Mouse (Mus musculus) forebrain, embryonic 12.5 days (tissue): ENCODE results near the gene Uba52. TPM values are rescaled to one million over a fixed set of nuclear protein-coding genes. Genes with fewer than 3 reads are reported as not detected.
A peak's percentile ranks its signal among the peaks of the same experiment; 100 is the strongest.

Source experiments
- ATAC-seq: fragments of 200-750 bp; cut with Nextera tagmentation; 2 replicates; pipeline ENCODE4 v1.8.0; 2017; ENCODE audit warnings: moderate TSS enrichment; ENCODE audit not compliant: low FRiP score
- H3K27ac ChIP-seq: fragments of 300-500 bp; sonication (generic); 2 replicates; pipeline ENCODE4 v1.5.1; 2016; ENCODE audit warnings: mild to moderate bottlenecking
- H3K27me3 ChIP-seq: fragments of 300-500 bp; sonication (generic); 2 replicates; pipeline ENCODE4 v1.6.1; 2016; ENCODE audit warnings: mild to moderate bottlenecking
- H3K36me3 ChIP-seq: fragments of 300-500 bp; sonication (generic); replicated peaks from 2 replicates; pipeline ENCODE4 v1.6.1; 2016; ENCODE audit warnings: mild to moderate bottlenecking
- H3K4me1 ChIP-seq: fragments of 300-500 bp; sonication (generic); 2 replicates; pipeline ENCODE4 v1.6.1; 2016
- H3K4me2 ChIP-seq: fragments of 300-500 bp; sonication (generic); 2 replicates; pipeline ENCODE4 v1.6.1; 2016; ENCODE audit warnings: mild to moderate bottlenecking, moderate library complexity
- H3K4me3 ChIP-seq: fragments of 300-500 bp; sonication (generic); replicated peaks from 2 replicates; pipeline ENCODE4 v1.5.1; 2016; ENCODE audit warnings: mild to moderate bottlenecking
- H3K9ac ChIP-seq: fragments of 300-500 bp; sonication (generic); 2 replicates; pipeline ENCODE4 v1.6.1; 2016; ENCODE audit warnings: mild to moderate bottlenecking
- H3K9me3 ChIP-seq: fragments of 300-500 bp; sonication (generic); 2 replicates; pipeline ENCODE4 v1.6.1; 2016
- WGBS: fragments of 180-500 bp; shearing (Covaris S2); methylation state at CpG from one replicate; pipeline ENCODE4 v1.1.7; 2016; 5-methylcytosine and 5-hydroxymethylcytosine counted together
- polyA plus RNA-seq: library from polyadenylated mRNA; unstranded; fragments of >200 nt; fragmentation: Nextera tagmentation; extraction: Ambion mirVana; gene quantifications from 2 replicates; pipeline ENCODE4 v1.2.1, GENCODE M21; 2016

Gene Uba52
- polyA plus RNA-seq, 1 experiment from 2014 or later: 734 TPM

DNA sequence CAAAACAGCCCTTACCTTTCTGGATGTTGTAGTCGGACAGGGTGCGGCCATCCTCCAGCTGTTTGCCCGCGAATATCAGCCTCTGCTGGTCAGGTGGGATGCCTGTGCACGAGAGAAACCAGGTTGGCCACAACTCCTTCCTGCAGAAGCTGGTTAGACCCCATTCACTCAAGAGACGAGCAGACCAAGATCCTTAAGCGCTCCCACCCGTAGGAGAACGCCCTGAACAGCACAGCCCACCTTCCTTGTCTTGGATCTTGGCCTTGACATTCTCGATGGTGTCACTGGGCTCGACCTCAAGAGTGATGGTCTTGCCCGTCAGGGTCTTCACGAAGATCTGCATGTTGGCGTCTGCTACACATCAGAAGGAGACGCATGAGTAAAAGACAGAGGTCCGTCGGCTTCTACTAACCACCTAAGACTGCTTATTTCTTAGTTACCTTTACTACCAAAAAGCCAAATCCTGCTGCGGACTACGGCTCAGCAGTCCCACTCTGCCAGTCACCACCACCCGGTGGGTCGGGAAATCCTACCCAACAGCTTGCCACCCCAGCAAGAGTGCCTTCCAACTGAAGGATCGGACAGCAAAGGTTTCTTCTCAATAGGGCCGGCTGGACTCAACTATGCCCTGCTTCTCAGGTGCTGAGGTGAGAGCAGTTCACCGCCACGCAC is 1.2 kb downstream of the Uba52 start:
- peaks cover 7% of the 10 kb centered on the region for H3K27me3 ChIP-seq
- WGBS: 18% methylated on average over 25 of the region's 25 CpGs
- H3K4me2 ChIP-seq: peak overlapping the region; percentile 97
- H3K36me3 ChIP-seq: peaks cover 47% of the 10 kb centered on the region
- peak overlapping the region; percentile 99 for H3K4me3 ChIP-seq
- no peak overlapping the region for H3K27ac ChIP-seq
- H3K4me1 ChIP-seq: peaks cover 41% of the 10 kb centered on the region
- H3K9ac ChIP-seq: peak overlapping the region; percentile 98
- no peaks in the 10 kb centered on the region for H3K9me3 ChIP-seq
- no peak for ATAC-seq

DNA sequence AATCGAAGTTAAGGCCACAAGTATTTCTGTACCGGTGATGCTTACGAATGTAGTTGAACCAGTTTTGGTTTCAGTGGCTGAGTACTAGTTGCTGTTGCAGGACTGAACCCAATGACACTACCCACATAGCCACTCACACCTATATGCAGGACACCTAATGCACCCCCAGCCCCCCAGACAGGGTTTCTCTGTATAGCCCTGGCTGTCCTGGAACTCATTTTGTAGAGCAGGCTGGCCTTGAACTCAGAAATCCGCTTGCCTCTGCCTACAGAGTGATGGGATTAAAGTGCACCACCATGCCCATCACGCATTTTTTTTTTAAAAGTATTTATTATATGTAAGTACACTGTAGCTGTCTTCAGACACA is 3.6 kb downstream of the Uba52 start:
- Histone ChIP-seq H3K36me3 (peaks cover 32% of the 10 kb centered on the region), H3K27ac (peak overlapping the region; percentile 62), H3K9ac (peak overlapping the region; percentile 25; the same call in 1 of the 2 replicates), H3K27me3 (peaks cover 32% of the 10 kb centered on the region), H3K4me2 (peak overlapping the region; percentile 88), H3K9me3 (no peaks in the 10 kb centered on the region), H3K4me3 (peak overlapping the region; percentile 72; the same call in 1 of the 2 replicates), H3K4me1 (peaks cover 56% of the 10 kb centered on the region)
- WGBS: 57% methylated on average over 5 of the region's 5 CpGs
- no peak for ATAC-seq

DNA sequence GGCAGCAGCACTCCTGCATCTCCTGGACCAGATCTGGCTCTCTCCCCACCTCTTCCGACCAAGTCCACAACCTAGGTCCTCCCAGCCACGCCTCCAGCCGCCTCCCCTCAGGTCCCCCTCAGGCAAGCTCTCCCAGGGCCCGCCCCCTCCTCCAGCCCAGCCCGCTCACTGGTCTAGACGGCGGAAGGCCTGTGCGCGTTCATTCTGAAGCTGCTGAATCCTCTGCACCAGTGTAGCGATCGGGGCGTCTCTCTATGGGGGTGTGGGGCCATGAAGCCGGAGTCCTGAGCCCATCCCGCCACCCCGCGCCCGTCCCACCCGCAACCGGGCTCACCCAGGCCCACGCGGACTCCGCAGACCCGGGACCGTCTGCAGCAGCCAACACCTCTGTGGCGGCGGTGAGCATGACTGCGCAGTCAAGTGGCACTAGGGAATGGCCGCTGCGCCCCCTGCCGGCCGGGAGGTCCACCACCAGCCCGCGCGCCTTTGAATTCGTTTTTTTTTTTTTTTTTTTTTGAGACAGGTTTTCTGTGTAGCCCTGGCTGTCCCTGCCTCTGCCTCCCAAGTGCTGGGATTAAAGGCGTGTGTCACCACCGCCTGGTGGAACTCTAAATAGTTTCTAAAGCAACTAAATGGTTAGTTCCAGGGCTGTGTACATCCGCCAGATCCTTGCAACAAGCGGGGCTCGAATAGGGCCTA is 4.1 kb downstream of the Uba52 start, which contains the start of gene Rex1bd:
Rex1bd (minus strand) TSS at position 425 of the 699 bp plus-strand sequence.
- peak within 1 kb of the TSS; percentile 91 for H3K27ac ChIP-seq
- peaks cover 52% of the 10 kb centered on the region for H3K4me1 ChIP-seq
- H3K27me3 ChIP-seq: peaks cover 37% of the 10 kb centered on the region
- H3K36me3 ChIP-seq: peaks cover 32% of the 10 kb centered on the region
- WGBS: 2% methylated on average over 40 of the region's 40 CpGs
- peak within 1 kb of the TSS; percentile 72 for H3K4me3 ChIP-seq
- ATAC-seq: peak; percentile 89
- H3K9ac ChIP-seq: peak within 1 kb of the TSS; percentile 80
- peak within 1 kb of the TSS; percentile 88 for H3K4me2 ChIP-seq
- H3K9me3 ChIP-seq: no peaks in the 10 kb centered on the region

DNA sequence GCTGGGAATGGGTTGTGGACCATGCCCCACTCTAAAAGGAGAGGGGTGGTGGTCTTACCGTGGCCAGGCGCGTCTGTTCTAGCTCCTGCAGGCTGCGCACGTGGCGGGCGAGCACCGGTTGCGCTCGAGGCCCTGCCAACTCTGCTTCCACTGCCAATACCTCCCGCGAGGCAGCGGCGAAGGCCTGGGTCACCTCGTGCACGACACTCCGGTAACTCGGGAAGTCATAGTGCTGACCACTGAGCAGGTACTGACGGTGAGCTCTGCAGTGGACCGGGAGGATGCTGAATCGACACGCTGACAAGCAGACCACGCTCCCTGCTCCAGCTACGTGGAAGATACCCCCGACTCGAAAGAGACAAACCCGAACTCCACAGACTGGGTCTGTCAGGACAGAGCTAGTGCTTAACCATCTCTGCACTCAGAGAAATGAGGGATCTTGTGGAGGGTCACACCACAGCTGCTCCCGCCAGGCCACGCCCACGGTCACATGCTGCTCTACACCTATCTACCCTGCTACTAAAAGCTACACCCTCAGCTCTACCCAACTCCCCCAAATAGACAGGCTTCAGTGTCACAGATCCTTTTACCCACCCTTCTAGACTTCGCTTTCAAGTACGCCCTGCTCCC is 4.8 kb downstream of the Uba52 start:
- peaks cover 32% of the 10 kb centered on the region for H3K36me3 ChIP-seq
- peak overlapping the region; percentile 80 for H3K9ac ChIP-seq
- 41% methylated on average over 32 of the region's 32 CpGs for WGBS
- peak overlapping the region; percentile 91 for H3K27ac ChIP-seq
- H3K4me2 ChIP-seq: peak overlapping the region; percentile 88
- no peaks in the 10 kb centered on the region for H3K9me3 ChIP-seq
- peak; percentile 9 for ATAC-seq
- H3K27me3 ChIP-seq: peaks cover 43% of the 10 kb centered on the region
- peak overlapping the region; percentile 72 for H3K4me3 ChIP-seq
- H3K4me1 ChIP-seq: peaks cover 54% of the 10 kb centered on the region

DNA sequence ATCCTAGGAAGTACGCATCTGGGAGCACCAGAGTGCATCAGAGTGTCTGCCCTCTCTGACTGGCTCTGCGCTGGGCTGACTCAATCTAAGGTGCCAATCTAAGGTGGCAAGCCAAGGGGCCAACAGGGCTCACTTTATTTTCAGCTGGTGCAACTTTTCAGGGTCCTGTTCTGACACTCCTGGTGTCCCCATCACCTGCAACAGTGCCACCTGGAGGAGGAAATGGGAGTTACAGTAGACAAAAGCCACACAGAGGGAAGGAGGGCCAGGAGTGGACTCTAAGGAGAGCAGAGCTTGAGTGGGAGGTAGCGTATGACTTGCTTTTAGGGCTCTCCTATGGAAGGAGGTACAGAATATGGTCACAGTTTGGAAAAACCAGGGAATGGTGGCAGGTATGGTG is 5.8 kb downstream of the Uba52 start:
- H3K36me3 ChIP-seq: peaks cover 32% of the 10 kb centered on the region
- H3K4me1 ChIP-seq: peaks cover 56% of the 10 kb centered on the region
- no peaks in the 10 kb centered on the region for H3K9me3 ChIP-seq
- no peak for ATAC-seq
- H3K4me2 ChIP-seq: peak overlapping the region; percentile 88; the same call in 1 of the 2 replicates
- H3K27me3 ChIP-seq: peaks cover 53% of the 10 kb centered on the region
- H3K9ac ChIP-seq: no peak overlapping the region
- no peak overlapping the region for H3K27ac ChIP-seq
- 68% methylated on average over 3 of the region's 3 CpGs for WGBS
- H3K4me3 ChIP-seq: no peak overlapping the region; the same call in 1 of the 2 replicates

DNA sequence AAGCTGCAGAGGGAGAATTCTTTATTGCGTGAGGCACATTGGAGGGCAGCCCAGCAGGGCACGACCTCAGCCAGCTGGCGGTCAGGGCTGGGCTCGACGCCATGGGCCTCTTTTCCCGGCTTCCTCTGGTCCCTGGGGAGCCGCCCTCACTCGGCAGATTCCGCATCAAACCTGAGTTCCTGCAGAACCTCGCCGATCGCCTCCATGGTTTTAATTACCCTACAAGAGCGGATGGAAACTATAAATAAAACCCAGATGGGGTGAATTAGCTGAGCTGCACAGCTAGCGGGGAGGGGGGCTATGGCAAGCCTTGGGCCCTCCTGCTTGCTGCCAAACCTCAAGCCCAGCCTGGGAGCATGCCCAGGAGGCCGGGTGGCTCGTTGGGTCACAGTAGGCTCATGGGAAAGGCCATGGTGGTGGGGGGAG is 6.3 kb downstream of the Uba52 start:
- no peak overlapping the region for H3K27ac ChIP-seq
- no peak overlapping the region for H3K4me3 ChIP-seq
- WGBS: 75% methylated on average over 16 of the region's 16 CpGs
- no peak overlapping the region for H3K9ac ChIP-seq
- no peak overlapping the region for H3K4me2 ChIP-seq
- H3K9me3 ChIP-seq: no peaks in the 10 kb centered on the region
- peaks cover 32% of the 10 kb centered on the region for H3K36me3 ChIP-seq
- peaks cover 59% of the 10 kb centered on the region for H3K27me3 ChIP-seq
- H3K4me1 ChIP-seq: peaks cover 52% of the 10 kb centered on the region
- no peak for ATAC-seq

DNA sequence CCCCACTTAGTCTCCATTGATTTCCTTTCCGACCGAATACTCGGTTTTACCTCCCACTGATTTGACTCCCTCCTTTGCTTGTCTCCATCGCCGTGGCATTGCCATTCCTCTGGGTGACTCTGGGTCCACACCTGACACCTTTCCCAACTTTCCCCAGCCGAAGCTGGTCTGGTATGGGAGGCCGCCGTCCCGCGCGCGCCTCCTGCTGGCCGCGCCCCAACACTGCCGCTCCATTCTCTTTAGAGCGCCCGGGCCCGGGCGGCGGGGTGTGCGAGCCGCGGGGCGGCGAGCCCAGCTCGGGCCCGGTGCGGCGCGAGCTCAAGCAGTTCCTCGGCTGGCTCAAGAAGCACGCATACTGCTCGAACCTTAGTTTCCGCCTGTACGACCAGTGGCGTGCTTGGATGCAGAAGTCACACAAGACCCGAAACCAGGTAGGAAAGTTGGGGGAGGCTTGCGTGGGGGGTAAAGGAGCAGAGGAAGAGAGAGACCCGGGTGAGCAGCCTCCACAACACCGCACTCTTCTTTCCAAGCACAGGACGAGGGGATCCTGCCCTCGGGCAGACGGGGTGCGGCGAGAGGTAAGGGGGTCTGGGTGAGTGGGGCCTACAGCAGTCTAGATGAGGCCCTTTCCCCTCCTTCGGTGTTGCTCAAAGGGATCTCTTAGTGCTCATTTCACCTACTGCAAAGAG is 7.4 kb downstream of the Uba52 start:
- no peaks in the 10 kb centered on the region for H3K9me3 ChIP-seq
- ATAC-seq: 0 out of 2 replicates have a peak, but pooled peaks have one; percentile 9
- WGBS: 8% methylated on average over 46 of the region's 46 CpGs
- peaks cover 26% of the 10 kb centered on the region for H3K36me3 ChIP-seq
- H3K4me1 ChIP-seq: peaks cover 42% of the 10 kb centered on the region
- H3K9ac ChIP-seq: peak overlapping the region; percentile 49; the same call in 1 of the 2 replicates
- no peak overlapping the region for H3K27ac ChIP-seq
- peak overlapping the region; percentile 13; the same call in 1 of the 2 replicates for H3K4me2 ChIP-seq
- peaks cover 70% of the 10 kb centered on the region for H3K27me3 ChIP-seq
- peak overlapping the region; percentile 10 for H3K4me3 ChIP-seq

DNA sequence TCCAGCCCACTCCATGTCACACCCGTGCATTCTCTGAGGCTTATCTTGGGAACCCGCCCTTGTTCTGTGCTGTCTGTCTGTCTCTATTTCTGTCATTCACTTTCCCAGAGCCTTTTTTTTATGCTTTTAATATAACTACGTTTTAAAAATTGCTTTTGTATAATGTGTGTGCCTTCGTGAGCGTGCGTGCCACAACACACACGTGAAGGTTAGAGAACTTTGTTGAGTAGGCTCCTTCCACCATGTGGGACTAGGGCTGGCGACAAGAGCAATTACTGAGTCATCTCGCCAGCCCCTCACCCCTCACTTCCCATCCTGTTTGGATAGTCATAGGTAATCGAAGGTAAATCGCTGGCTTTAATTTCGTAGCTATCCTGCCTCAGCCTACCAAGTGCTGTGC is 8.1 kb downstream of the Uba52 start:
- peaks cover 19% of the 10 kb centered on the region for H3K36me3 ChIP-seq
- H3K27ac ChIP-seq: no peak overlapping the region
- peaks cover 39% of the 10 kb centered on the region for H3K4me1 ChIP-seq
- 0 out of 2 replicates have a peak overlapping the region, but pooled peaks have one; percentile 8 for H3K4me3 ChIP-seq
- peaks cover 76% of the 10 kb centered on the region for H3K27me3 ChIP-seq
- no peak overlapping the region for H3K9ac ChIP-seq
- ATAC-seq: no peak
- WGBS: 27% methylated on average over 12 of the region's 12 CpGs
- H3K4me2 ChIP-seq: 0 out of 2 replicates have a peak overlapping the region, but pooled peaks have one; percentile 15
- no peaks in the 10 kb centered on the region for H3K9me3 ChIP-seq

DNA sequence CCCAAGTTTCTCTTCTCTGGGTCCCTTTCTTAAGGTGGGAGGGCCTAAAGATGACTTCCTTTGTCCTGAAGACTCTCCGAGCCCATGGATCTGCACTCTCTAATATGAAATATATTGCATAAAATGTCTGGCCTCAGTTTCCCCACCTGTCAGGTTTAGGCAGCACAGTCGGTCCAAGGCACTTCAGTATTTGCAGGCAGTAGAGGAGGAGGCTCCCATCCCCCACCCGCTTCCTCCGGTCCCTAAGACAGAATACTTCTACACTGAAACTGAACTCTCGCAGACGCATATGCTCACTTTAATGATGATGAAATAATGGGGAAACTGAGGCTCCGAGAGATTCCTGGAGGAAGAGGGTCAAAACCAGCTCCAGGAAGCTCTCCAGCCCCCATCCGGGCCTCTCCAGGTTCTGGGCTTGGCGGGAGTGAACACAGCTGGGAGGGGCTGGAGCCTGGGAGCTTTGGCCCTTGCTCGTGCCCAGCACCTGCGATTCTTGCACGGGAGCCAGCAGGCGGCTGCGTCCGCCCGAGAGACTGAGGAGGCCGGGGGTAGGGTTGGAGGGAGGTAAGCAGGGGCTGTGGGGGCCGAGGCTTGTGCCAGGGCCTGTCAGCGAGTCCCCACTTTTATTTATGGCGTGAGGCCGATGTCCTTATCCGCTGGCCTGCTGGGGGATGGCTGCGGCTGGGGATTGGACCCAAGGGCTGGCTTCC is 8.6 kb downstream of the Uba52 start:
- Histone ChIP-seq H3K9me3 (no peaks in the 10 kb centered on the region), H3K4me1 (peaks cover 39% of the 10 kb centered on the region), H3K4me2 (0 out of 2 replicates have a peak overlapping the region, but pooled peaks have one; percentile 15), H3K27ac (no peak overlapping the region), H3K9ac (no peak overlapping the region), H3K36me3 (peaks cover 14% of the 10 kb centered on the region), H3K4me3 (peak overlapping the region; percentile 8; the same call in 1 of the 2 replicates), H3K27me3 (peaks cover 82% of the 10 kb centered on the region)
- WGBS: 10% methylated on average over 23 of the region's 23 CpGs
- no peak for ATAC-seq

DNA sequence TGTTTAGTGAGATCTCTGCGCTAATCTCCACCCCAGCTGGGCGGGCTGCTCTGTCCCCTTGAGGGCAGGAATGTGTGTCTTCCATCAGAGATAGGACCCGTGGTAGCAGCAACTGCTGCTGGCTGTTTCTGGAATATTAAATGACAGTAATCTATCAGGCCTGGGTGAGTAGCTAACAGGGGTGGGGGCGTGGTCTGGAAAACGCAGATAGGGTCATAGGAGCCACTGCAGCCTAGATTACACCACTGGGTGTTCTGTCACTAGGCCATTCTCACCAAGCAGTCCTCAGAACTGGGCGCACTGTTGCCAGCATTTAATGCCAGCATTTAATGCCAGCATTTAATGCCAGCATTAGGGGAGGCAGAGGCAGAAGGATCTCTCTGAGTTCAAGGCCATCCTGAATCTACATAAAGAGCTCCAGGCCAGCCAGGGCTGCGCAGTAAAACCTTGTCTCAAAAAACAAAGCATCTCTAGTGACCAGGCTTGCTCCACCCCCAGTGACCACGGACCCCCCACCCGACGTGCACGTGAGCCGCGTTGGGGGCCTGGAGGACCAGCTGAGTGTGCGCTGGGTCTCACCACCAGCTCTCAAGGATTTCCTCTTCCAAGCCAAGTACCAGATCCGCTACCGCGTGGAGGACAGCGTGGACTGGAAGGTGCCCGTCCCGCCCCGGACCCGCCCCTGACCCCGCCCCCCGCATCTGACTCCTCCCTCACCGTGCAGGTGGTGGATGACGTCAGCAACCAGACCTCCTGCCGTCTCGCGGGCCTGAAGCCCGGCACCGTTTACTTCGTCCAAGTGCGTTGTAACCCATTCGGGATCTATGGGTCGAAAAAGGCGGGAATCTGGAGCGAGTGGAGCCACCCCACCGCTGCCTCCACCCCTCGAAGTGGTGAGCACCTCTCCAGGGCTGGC is 10.0 kb downstream of the Uba52 start:
- no peak overlapping the region for H3K27ac ChIP-seq
- H3K4me3 ChIP-seq: peak overlapping the region; percentile 19
- peaks cover 37% of the 10 kb centered on the region for H3K4me1 ChIP-seq

DNA sequence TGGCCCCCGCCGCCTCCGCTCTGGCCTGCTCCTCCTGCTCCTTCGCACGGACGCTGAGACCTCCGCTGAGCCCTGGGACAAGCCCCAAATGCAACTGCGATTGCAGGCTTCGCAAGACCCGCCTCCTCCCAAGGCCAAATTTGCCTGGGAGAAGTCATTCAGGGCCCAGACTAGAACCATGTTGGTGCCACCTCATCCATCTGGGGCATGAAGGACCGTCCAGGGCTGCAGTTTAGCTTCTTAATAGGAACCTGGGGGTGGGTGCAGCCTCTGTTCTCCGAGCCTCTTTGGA is 14.9 kb downstream of the Uba52 start:
- WGBS: 6% methylated on average over 12 of the region's 12 CpGs
- Histone ChIP-seq H3K4me2 (peak overlapping the region; percentile 21; the same call in 1 of the 2 replicates), H3K9ac (no peak overlapping the region), H3K4me3 (no peak overlapping the region), H3K9me3 (no peaks in the 10 kb centered on the region), H3K27me3 (peaks cover 100% of the 10 kb centered on the region), H3K36me3 (no peaks in the 10 kb centered on the region), H3K4me1 (peaks cover 38% of the 10 kb centered on the region), H3K27ac (no peak overlapping the region)
- ATAC-seq: no peak

More for the DNA sequence above, 10.0 kb downstream of the Uba52 start:
- Histone ChIP-seq H3K9me3 (no peaks in the 10 kb centered on the region), H3K9ac (no peak overlapping the region; the same call in 1 of the 2 replicates), H3K36me3 (peaks cover 12% of the 10 kb centered on the region), H3K4me2 (peak overlapping the region; percentile 39), H3K27me3 (peaks cover 95% of the 10 kb centered on the region)
- 6% methylated on average over 39 of the region's 39 CpGs for WGBS
- no peak for ATAC-seq
